Mouse (Mus musculus) erythroblast, embryonic 14.5 days (primary cell): ENCODE data around the gene S100a10.

ENCODE experiments used
- GATA1 ChIP-seq: IDR thresholded peaks from 2 replicates; pipeline ENCODE4 v1.6.1; 2012; ENCODE audit warnings: low read length, inconsistent platforms, mixed read lengths
- TAL1 ChIP-seq: IDR thresholded peaks from 3 replicates; pipeline ENCODE4 v1.6.1; 2012; ENCODE audit warnings: low read length, inconsistent platforms, mixed read lengths

DNA sequence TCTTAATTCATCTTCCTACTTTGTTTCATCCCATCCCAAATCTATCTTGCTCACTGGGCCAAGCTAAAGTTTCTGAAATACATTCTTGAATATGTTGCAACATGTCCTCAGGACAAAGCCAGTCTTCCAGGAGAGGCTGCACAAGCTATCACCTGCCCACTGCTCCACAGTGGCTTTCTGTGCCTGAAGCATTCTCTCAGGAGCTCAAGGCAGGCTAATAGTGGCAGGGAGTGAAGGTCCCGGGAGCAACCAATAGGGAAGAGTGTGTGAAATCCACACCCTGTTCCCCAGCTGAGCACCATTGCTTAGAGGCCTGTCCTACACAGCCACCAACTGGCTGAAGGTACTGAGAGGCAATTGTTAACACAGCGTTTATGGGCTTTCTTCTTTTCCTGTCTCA, 26.1 kb downstream of the S100a10 start:
- TF ChIP-seq TAL1 (no peak), GATA1 (no peak)
